Mouse (Mus musculus) bone marrow macrophage, adult 2 months (primary cell): Measurements from ENCODE around the gene 1700025G04Rik. TPM values are rescaled to one million over a fixed set of nuclear protein-coding genes. Genes with fewer than 3 reads are reported as not detected.
A peak's percentile ranks its signal among the peaks of the same experiment; 100 is the strongest.

Experiments used
- H3K27ac ChIP-seq: 2 replicates; pipeline ENCODE4 v1.5.1; 2012; ENCODE audit warnings: low read depth, low read length; ENCODE audit not compliant: insufficient read depth
- H3K4me1 ChIP-seq: 2 replicates; pipeline ENCODE4 v1.6.1; 2012; ENCODE audit warnings: low read length; ENCODE audit not compliant: control insufficient read depth, insufficient read depth
- H3K4me3 ChIP-seq: 2 replicates; pipeline ENCODE4 v1.5.1; 2012; ENCODE audit warnings: mild to moderate bottlenecking, low read length, moderate library complexity; ENCODE audit not compliant: insufficient read depth
- CTCF ChIP-seq: IDR thresholded peaks from 2 replicates; pipeline ENCODE4 v1.5.1; 2012; ENCODE audit warnings: low read depth, mild to moderate bottlenecking, low read length, moderate library complexity
- POLR2A ChIP-seq: IDR thresholded peaks from 2 replicates; pipeline ENCODE4 v1.6.1; 2012; ENCODE audit warnings: mild to moderate bottlenecking, low read depth, low read length, borderline replicate concordance
- polyA plus RNA-seq: library from polyadenylated mRNA; stranded (reverse); fragments of >200 nt; gene quantifications from 2 replicates; pipeline ENCODE4 v1.2.4, GENCODE M21; 2012; ENCODE audit not compliant: missing spikeins, insufficient read depth, insufficient read length

Gene 1700025G04Rik
- polyA plus RNA-seq, 1 experiment = 45.8 TPM

DNA sequence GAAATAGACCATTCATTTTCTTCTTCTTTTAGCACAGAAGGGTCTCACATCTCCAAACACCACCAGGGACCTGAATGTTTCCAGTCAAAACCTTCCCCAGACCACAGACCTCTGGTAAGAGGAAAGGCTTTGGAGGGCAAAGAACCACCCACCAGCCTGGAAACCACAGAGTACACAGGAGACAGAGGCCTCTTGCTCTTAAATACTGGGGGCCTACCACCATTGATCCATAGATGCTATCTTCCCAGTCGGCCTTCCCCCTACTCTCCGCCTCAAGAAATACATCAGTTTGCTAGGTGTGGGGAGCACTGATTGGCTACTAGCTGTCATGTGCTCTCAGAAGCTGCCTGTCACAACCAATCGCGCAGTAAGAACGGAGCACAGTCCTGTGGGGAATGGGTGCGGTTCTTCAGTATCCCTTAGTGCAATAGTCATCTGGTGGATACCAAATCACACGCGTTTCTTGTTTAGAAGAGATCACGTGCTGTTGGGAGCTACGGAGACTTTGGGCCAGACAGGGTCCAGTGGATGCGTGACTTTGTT is 210.5 kb downstream of the 1700025G04Rik start:
- Histone ChIP-seq H3K4me3 (no peak overlapping the region), H3K4me1 (peaks cover 2% of the 10 kb centered on the region; the same call in 1 of the 2 replicates), H3K27ac (no peak overlapping the region)
- TF ChIP-seq POLR2A (no peak), CTCF (no peak)

DNA sequence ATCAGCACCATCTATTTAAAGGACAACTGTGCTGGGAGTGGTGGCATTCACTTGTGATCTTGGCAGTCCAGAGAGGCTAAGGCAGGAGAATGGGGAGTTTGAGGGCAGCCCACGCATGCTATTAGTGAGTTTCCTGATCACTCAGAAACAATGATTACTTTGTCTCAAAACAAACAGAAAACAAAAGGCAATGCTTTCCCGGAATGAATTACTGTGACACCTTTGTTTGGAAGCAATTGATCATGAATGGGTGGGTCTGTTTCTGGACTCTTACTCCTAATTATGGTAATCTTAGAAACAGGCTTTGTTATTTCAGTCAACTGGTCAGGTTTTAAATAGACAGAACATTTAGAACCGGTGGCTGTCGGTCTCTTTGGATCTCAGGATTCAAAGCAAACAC is 211.5 kb downstream of the 1700025G04Rik start:
- H3K4me1 ChIP-seq = peaks cover 2% of the 10 kb centered on the region
- TF ChIP-seq POLR2A (no peak), CTCF (no peak)
- no peak overlapping the region for H3K4me3 ChIP-seq
- no peak overlapping the region for H3K27ac ChIP-seq

DNA sequence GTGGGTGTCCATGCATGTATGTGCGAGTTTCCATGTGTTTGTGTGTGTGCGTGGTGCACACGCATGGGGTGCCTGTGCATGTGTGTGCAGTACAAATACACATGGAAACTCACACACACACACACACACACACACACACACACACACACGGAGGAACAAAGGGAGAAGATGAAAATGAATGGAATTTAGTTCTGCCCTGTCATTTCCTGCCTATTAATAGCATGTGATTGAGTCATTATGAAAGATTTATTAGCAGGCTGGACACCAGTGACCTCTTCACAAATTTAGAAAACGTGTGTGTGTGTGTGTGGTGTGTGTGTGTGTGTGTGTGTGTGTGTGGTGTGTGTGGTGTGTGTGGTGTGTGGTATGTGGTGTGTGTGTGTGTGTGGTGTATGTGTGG is 217.0 kb downstream of the 1700025G04Rik start:
- H3K27ac ChIP-seq = peak overlapping the region; percentile 6; the same call in 1 of the 2 replicates
- peaks cover 12% of the 10 kb centered on the region for H3K4me1 ChIP-seq
- no peak for TF ChIP-seq CTCF
- no peak overlapping the region for H3K4me3 ChIP-seq

DNA sequence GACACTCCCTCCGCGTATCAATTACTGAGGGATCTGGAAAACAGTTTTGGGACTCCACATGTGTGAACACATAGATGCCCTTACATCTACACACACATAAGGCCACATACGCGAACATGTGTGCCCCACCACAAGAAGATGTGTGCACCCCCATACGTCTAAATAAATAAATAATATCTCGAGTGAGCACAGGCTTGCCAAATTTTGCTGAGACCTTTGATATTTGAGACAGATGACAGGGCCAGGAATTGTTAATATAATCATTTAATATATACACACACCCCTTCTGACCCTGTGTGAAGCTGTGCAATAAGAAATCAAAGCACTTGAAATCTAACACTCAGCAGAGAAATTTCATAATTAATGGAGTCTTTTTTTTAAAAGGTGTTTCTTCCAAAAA is 225.6 kb downstream of the 1700025G04Rik start:
- TF ChIP-seq POLR2A = no peak
- no peak for TF ChIP-seq CTCF
- peaks cover 8% of the 10 kb centered on the region for H3K4me1 ChIP-seq

DNA sequence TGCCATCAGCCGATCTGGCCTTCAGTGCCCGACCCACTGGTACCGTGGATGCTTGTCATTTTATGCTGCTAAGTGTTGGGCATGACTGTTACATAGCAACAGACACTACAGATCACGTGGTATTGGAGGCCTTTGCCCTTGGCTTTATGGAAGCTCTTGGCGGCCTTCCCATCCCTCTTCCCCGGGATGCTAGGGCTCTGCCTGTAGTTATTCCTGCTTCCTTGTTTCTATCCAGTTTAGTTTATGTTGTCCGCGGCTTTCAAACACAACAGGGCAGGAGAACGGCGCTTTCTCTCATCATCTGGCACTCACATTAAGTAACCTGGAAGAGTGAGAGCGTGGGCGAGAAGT is 226.2 kb downstream of the 1700025G04Rik start:
- TF ChIP-seq CTCF = no peak
- no peak for TF ChIP-seq POLR2A

More for the DNA sequence above, 225.6 kb downstream of the 1700025G04Rik start:
- Histone ChIP-seq H3K27ac (no peak overlapping the region), H3K4me3 (no peak overlapping the region)

DNA sequence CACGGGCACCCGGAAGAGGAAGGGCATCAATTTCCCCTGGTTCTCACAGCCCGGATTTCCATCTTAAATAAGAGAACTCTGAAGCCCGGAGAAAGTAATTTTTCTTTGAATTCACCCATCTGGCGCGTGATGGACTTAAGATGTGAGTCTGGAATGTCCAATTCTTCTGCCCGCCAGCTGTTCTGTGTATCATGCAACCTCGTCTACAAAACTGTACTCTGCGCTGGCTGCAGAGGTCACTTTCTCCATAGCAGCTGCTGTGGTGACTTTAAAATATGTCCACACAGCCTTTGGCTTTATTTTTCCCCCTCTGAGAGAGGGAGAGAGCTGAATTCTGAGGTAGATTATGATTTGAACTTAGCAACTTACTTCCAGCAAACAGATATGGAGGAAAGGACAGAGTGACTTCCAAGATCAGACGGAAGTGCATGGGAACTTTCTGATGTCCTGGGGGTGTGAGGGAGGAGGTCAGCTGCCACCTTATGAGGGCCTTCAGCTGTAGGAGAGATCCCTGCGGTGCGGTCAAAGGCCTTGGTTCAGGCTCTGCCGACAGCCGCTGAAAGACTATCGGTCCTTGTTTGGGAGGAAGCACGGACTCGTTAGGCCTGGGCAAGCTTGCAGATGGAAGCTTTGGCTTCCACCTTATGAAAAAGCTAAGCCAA is 226.7 kb downstream of the 1700025G04Rik start:
- H3K27ac ChIP-seq = no peak overlapping the region

More for the DNA sequence above, 226.2 kb downstream of the 1700025G04Rik start:
- Histone ChIP-seq H3K27ac (no peak overlapping the region), H3K4me3 (no peak overlapping the region), H3K4me1 (peaks cover 9% of the 10 kb centered on the region)

DNA sequence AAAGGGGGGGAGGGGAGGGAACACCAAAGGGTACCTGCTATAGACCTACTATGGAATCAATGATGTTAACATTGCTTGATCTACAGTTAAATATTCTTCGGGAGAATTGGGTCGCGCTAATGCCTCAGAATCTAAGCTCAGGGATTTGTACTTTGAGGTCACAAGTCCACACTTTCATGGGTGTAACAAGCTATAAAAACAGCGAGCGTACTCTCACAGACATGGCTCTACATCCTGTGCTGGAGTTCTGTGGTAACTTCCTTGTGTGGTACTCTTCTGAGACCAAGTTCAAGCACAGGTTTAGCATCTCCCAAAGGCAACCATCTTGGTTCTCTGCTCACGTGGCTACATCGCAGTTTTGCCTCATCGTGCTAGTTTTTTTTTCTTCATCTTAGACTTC is 227.8 kb downstream of the 1700025G04Rik start:
- H3K4me1 ChIP-seq = peaks cover 22% of the 10 kb centered on the region
- no peak overlapping the region for H3K27ac ChIP-seq
- no peak overlapping the region for H3K4me3 ChIP-seq
- TF ChIP-seq POLR2A = no peak
- no peak for TF ChIP-seq CTCF

More for the DNA sequence above, 226.7 kb downstream of the 1700025G04Rik start:
- no peak overlapping the region for H3K4me3 ChIP-seq
- no peak for TF ChIP-seq POLR2A
- no peak for TF ChIP-seq CTCF
- peaks cover 13% of the 10 kb centered on the region for H3K4me1 ChIP-seq

DNA sequence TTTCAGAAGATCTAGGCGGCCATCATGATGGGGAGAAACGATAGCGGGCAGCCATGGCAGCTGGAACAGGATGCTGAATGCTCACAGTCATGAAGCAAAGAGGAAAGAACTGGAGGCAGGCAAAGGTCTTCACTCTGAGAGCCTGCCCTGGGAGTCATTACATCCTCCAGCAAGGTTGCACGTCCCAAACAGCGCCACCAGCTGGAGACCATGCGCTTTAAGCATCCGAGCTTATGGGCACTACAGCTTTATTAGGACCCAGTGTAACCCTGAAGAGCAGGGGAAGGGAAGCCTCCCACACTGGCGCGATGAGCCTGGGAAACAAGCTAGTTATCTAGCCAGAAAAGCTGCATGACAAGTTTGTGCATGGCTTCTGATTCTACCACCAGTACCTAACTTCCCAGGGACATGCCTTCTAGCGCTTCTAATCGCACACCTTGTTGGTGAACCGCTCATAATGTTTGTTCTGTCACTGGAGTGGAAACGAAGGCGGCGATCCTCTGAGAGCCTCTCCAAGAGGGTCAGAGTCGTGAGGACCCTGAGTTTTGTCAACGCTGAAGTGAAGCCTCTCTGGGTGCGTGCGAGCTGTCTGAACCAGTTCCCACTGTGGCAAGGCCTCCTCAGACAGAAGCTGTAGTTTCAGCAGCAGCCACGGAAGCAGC is 228.5 kb downstream of the 1700025G04Rik start:
- H3K4me3 ChIP-seq = no peak overlapping the region
- TF ChIP-seq POLR2A = no peak
- TF ChIP-seq CTCF = peak; percentile 29; the same call in 1 of the 2 replicates
- peaks cover 24% of the 10 kb centered on the region for H3K4me1 ChIP-seq
- no peak overlapping the region for H3K27ac ChIP-seq

DNA sequence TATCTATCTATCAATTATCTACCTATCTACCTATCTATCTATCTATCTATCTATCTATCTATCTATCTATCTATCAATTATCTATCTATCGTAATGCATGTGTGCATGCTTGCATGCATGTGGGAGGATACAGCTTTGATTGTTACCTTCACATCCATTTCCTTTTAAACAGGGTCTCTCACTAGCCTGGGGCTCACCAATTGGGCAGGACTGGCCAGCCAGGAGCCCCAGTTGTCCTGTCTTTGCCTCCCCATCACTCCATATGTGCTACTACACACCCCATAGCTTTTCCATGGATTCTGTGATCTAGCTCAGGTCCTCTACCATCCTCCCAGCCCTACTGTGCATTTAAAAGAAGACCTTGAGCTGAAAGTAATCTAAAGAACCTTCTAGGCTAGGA is 231.5 kb downstream of the 1700025G04Rik start:
- no peak for TF ChIP-seq POLR2A
- no peak for TF ChIP-seq CTCF
- no peak overlapping the region for H3K4me3 ChIP-seq
- peaks cover 24% of the 10 kb centered on the region for H3K4me1 ChIP-seq
- H3K27ac ChIP-seq = no peak overlapping the region

DNA sequence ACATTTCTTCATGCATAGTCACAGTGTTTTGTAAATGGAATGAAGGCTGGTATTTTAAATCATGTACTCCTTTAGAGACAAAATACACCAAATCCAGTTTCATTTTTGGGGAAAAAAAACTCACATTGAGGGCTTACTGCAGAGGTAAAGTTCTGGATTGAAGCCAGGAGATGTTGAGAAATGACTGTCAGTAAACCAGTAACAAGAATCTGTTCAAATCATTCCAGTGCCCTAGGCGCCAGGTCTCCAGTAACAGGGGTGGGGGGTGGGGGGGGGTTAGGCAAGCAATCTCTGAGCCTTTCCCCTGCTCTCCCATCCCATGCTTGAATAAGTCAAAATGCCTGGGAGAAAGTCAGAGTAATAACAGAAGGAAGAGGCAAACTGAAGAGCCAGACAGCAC is 234.4 kb downstream of the 1700025G04Rik start:
- Histone ChIP-seq H3K4me1 (peaks cover 16% of the 10 kb centered on the region), H3K4me3 (no peak overlapping the region), H3K27ac (no peak overlapping the region)
- TF ChIP-seq POLR2A (no peak), CTCF (no peak)
